Mouse (Mus musculus) layer of hippocampus, adult 8-10 months (tissue): ENCODE measurements around the gene Fcgr4. TPM values are rescaled to one million over a fixed set of nuclear protein-coding genes. Genes with fewer than 3 reads are reported as not detected.
"Not testable (repeated sequence)": the region's sequence is repeated elsewhere in the genome, so short reads cannot be mapped to it uniquely, and the experiment has no call there.

Experiments used
- DNase-seq, 2 experiments: peaks; one replicate each; pipeline ENCODE4 v3.0.0; 2022; ENCODE audit warnings: low spot score in 2 of 2
- total RNA-seq, 4 experiments: library from RNA; stranded (reverse); gene quantifications; 2 replicates each; pipeline ENCODE4 v1.2.4; 2022

Fcgr4 gene
- total RNA-seq, 4 experiments from 2014 or later, result 1.5 to 1.7 TPM; not detected in 2

DNA sequence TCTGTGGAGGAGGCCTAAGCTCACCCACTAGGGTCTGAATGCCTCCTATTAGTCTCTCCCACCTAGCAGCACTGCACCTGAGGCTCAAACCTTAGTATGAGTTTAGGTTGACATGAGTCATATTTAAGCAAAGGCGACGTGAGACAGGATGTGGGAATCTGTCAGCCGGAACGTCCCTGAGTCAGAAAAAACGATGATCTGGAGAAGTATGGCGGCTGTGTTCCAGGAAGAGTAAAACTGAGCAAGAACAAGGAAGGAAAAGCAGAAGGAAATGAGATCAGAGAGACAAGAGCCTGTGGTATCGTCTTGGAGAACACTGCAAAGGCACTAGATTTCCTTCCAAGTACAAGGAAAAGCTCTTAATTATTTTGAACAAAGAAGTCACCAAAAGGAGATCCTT is 32.1 kb downstream of the Fcgr4 start:
- no peak for DNase-seq

DNA sequence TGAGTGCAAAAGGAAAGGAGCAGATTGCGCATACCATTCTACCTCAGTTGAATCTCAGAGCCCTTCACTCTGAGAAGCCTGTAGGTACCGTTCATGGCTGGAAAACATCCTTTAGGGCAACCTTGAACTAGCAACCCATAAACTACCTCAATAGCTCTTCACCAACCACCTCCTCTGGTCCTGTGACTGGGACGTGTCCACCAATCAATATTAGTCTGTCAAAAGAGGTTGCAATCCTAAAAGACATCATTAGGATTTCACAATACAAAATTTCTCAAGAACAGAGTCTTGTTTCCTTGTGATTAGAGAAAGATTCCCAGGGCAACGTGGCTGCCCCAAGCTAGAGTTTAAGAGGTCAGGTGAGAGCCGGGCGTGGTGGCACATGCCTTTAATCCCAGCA is 34.6 kb downstream of the Fcgr4 start:
- no peak for DNase-seq

DNA sequence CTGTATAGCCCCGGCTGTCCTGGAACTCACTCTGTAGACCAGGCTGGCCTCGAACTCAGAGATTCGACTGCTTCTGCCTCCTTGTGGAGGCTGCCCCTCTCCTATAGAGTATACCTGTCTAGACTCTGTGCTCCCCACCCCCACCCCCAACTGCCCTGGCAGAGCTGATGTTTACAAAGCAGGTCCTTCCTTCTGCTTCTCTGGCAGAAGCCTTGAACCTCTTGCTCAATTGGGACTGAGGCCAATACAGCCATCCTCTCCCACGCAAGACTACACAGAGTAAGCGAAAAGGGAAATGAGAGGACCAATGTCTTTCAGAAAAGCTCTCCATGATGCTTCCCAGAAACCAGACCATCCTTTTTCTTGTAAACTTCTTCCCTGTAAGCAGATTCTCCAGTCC is 38.5 kb downstream of the Fcgr4 start:
- DNase-seq, result no peak

DNA sequence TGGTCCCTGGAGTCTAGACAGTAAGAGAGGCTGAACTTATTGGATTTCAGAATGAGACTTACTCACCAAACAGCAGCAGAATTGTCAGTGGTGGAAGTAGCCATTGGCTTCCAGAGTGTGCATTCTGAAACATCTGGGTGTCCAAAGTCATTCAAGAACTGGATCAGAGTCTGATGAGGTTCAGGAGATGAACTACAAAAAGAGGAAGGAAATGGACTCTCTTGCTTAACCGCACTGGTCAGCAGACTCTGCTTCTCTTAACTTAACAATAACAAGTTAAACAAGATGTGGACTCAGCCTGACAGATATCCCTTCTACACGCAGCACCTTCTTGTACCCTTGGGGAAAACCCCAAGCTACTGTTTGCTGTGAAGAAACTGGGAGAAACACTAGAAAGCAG is 40.5 kb downstream of the Fcgr4 start:
- no peak for DNase-seq

DNA sequence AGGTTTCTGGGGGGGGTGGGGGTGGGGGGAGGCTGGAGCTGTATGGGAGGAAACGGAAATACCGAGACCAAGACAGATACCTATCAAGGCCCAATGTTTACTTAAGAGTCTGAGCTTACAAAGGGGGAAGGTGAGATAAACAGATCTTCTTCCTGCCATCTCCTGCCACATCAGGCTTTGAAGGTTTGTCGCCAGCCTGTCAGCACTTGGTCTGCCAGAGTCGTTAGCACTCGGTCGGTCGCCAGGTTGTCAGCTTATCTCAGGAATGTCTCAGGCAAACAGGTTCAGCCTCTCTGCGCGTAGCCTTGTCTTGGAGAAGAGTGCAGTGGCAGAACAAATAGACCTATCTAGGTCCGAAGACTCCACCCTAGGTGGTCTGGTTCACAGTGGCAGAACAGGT is 41.7 kb downstream of the Fcgr4 start:
- DNase-seq, result no peak

DNA sequence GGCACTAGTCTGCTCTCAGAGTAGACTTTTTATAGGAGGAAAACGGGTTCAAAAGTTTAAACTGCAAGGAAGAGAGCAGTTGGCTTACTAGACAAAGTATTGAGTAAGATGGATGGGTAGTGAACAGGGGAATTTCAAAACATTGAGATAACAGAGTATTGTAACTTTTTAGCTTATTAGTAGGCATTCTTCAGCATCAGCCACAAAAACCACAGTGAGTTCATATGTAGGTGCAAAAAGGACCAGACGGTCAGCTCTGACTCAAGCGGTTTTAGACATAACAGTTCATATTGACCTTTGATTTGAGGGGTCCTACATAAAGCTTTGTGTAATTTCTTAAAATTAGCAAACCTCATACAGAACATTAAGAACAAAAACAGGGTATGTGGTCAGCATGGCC is 42.8 kb downstream of the Fcgr4 start:
- no peak for DNase-seq

DNA sequence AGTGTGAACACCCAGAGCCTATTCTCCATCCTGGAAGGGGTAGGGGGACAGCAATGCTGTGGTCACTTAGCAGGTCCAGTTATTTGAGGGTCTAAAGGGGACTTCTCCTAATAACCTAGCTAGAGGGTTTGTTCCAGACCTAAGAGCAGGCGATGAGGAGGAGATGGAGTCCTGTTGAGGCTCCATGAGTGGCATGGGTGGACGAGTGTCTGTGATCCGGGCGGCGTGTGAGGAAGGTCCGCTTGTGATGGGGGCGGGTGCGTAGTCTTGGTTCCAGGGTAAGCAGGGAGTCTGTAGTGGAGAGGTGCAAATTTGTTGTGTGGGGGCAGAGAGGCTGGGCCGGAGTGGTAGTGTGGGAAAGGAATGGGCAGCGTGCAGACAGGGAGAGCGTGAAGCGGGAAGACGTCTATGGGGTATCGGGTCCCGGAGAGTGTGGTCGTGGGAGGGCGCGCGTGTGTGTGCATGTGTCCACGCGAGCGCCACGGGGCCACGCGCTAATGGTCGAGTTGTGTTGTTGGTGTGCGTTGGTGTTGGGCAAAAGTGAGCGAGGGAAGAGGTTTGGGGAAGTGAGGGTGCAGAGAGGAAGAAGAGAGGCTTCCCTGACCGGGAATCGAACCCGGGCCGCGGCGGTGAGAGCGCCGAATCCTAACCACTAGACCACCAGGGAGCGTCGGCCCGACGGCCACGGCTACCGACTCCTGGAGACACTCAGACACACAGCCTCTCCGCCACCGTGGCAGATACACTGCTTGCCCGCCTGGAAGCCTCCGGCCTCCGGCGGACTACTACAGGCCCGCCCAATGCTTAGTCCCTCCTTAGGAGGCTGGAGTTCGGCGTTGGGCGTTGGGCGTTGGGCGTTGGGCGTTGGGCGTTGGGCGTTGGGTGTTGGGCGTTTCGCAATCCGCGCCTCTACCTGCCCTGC is 45.1 kb downstream of the Fcgr4 start:
- peak; percentile 36 to 56 for DNase-seq

DNA sequence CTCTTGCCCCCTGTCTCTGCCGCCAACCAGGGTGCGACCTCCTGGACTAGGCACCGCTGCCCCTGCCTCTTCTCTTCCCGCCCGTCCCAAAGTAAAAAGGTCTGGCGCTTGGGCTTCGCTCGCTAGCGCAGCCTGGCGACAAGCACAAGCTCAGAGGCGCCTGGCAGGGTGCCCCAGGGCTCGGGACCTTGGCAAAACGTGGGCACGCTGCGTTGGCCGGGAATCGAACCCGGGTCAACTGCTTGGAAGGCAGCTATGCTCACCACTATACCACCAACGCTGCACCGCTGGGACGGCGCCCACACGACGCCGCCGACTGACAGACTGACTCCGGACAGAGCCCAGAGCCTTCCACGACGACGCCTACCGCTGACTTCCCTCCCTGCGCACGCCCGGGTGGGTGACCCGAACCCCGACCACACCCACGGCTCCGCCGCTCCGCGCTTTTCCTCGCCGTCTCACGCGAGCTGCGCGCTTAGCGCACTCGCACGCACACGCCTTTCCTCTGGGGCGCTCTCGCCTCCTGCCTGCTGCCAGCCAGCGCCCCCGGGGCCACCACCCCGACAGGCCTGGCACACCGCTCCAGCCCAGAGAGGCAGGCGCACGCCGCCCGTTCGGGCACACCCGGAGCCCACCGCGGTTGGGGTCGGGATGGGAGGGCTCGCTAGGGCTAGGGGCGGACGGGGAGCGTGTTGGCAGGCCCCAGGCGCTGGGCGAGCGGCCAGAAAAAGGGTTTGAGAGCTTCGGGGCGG is 45.9 kb downstream of the Fcgr4 start, which contains the start of gene Fcgr3:
TSS of gene Fcgr3 (minus strand) at position 445 of the 752 bp plus-strand sequence.
- DNase-seq, result peak; percentile 74 to 85

DNA sequence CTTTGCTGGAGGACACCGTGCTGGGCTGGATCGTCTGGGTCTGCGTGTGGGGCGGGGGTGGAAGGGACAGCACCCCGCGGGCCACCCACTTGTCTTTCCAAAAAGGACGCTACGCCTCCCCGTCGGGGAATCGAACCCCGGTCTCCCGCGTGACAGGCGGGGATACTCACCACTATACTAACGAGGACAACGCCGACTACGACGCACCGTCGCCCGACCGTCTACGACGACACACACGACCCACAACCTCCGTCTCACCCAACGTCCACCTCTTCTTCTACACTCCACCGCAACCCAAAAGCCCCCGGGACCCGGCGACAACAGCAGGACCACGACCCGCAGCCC is 46.5 kb downstream of the Fcgr4 start:
- peak in 1 of 2 experiments; percentile 48 for DNase-seq

DNA sequence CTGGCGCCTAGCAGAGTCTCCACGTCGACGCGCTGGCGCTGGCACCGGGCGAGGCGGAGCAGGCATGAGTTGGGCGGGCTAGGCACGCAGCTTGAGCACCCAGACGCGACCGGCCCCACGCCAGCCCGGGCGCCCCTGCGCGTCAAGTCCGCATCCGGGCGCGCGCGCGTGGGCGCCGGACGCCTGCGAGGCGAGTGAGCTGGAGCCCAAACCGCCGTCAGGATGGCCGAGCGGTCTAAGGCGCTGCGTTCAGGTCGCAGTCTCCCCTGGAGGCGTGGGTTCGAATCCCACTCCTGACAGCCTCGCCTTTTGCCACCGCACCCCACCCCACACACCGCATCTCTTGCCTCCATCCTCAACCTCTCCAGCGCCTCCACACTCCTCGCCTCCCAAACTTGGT is 47.0 kb downstream of the Fcgr4 start:
- DNase-seq, result peak in 1 of 2 experiments; percentile 46

DNA sequence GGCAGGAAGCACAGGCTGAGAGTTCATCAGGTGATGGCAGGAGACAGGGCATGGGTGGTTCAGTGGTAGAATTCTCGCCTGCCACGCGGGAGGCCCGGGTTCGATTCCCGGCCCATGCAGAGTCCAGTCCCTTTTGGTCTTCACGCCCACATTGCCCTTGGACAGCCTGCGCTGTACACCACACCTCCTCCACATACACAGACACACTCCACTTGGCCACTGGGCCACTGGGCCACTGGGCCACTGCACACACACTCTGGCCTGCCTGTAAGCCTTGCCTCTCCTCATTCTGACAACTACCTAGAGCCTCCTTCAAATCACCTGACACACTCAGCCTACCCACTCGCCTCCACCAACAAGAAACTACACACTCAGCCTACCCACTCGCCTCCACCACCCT is 47.9 kb downstream of the Fcgr4 start:
- not testable (repeated sequence) for DNase-seq

DNA sequence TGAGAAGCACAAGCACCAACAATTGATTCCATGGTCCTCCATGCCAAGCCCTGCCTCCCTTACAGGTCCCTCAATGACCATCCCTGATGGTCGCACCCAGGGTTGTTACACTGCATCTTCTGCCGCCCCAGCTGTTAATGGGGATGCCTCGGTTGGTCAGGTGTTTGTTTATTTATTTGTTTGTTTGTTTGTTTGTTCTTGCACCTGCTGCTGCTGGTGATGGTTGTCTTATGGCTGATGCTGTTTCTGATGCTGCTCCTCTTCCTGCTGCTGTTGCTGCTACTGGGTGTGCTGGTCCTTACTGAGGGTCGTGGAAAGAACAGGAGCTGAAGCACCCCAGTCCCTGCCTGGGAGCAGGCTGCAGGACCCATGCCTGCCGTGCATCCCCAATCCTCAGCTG is 49.2 kb downstream of the Fcgr4 start:
- DNase-seq, result not testable (repeated sequence)

DNA sequence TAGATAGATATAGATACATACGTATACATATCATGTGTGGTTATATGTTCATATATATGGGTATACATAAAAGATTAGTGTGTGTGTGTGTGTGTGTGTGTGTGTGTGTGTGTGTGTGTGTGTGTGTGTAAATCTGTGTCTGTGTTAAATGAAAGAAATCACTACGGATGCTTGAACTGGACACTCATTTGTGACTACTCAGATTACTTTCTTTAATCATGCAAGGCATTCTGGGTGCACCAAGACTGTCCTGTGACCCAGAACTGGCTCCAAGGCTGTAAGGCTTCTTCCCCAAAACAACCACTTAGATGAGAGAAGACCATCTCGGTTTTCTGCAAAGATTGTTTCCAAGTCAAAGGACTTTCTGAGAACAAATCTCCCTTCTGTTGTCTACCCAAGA is 50.8 kb downstream of the Fcgr4 start:
- DNase-seq, result not testable (repeated sequence)

DNA sequence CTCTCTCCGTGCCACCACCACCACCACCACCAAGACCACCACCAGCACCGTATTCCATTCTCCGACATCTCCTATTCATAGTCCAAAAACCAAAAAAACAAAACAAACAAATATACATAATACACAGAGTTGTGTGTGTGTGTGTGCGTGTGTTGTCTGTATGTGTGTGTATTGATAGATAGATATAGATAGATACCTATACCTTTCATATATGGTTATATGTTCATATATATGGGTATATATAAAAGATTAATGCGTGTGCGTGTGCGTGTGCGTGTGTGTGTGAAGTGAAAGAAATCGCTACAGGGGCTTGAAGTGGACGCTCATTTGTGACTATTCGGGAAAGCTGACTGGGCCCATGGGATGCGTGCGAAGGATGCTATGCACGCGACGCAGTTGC is 52.2 kb downstream of the Fcgr4 start:
- DNase-seq, result not testable (repeated sequence)

DNA sequence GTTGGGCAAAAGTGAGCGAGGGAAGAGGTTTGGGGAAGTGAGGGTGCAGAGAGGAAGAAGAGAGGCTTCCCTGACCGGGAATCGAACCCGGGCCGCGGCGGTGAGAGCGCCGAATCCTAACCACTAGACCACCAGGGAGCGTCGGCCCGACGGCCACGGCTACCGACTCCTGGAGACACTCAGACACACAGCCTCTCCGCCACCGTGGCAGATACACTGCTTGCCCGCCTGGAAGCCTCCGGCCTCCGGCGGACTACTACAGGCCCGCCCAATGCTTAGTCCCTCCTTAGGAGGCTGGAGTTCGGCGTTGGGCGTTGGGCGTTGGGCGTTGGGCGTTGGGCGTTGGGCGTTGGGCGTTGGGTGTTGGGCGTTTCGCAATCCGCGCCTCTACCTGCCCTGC is 53.0 kb downstream of the Fcgr4 start:
- DNase-seq, result not testable (repeated sequence)

DNA sequence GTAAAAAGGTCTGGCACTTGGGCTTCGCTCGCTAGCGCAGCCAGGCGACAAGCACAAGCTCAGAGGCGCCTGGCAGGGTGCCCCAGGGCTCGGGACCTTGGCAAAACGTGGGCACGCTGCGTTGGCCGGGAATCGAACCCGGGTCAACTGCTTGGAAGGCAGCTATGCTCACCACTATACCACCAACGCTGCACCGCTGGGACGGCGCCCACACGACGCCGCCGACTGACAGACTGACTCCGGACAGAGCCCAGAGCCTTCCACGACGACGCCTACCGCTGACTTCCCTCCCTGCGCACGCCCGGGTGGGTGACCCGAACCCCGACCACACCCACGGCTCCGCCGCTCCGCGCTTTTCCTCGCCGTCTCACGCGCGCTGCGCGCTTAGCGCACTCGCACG is 53.5 kb downstream of the Fcgr4 start:
- DNase-seq, result not testable (repeated sequence)

DNA sequence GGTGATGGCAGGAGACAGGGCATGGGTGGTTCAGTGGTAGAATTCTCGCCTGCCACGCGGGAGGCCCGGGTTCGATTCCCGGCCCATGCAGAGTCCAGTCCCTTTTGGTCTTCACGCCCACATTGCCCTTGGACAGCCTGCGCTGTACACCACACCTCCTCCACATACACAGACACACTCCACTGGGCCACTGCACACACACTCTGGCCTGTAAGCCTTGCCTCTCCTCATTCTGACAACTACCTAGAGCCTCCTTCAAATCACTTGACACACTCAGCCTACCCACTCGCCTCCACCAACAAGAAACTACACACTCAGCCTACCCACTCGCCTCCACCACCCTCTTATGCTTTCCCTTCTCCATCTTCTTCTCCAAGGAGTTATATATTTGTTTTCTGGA is 55.6 kb downstream of the Fcgr4 start:
- peak in 1 of 2 experiments; percentile 24 for DNase-seq

DNA sequence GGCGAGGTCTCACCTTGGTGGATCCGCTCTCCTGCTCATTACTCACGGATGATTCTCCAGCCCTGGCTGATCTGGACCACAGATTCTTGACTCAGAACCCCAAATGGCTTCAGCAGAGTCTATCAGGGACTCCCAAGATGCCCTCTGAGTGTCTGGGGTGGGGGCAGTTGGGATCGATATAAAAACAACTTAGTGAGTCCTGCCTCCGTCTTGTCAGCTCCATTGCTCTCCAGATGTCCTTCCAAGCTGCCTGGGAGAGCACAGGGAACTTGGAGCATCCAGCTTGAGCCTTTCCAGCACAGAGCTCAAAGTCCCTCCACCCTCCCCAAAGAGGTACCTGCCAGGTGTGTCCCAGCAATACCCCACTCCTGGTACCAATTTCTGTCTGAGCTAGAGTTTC is 57.5 kb downstream of the Fcgr4 start:
- DNase-seq, result not testable (repeated sequence)

DNA sequence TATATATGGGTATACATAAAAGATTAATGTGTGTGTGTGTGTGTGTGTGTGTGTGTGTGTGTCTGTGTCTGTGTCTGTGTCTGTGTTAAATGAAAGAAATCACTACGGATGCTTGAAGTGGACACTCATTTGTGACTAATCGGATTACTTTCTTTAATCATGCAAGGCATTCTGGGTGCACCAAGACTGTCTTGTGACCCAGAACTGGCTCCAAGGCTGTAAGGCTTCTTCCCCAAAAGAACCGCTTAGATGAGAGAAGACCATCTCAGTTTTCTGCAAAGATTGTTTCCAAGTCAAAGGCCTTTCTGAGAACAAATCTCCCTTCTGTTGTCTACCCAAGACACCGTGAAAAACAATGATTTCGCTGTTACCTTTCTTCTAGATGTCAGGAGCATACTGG is 58.5 kb downstream of the Fcgr4 start:
- not testable (repeated sequence) for DNase-seq

DNA sequence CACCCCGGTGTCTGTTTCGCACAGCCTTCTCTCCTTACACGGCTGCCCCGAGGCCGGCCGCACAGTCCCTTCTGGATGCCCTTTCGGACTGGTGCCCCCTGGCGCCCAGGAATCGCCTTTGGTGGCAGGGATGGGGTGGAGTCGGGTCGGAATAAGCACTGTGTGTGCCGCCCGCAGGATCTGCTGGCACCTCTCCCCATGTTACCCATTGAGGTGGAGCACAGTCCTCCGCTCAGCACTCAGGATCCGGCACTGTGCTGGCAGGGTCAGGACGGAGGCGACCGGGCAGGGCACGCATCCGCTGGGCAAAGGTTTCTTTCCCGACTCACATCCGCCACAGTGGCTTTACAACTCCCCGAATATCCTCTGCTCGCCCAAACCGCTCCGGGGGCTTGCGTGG is 59.2 kb downstream of the Fcgr4 start:
- not testable (repeated sequence) for DNase-seq

DNA sequence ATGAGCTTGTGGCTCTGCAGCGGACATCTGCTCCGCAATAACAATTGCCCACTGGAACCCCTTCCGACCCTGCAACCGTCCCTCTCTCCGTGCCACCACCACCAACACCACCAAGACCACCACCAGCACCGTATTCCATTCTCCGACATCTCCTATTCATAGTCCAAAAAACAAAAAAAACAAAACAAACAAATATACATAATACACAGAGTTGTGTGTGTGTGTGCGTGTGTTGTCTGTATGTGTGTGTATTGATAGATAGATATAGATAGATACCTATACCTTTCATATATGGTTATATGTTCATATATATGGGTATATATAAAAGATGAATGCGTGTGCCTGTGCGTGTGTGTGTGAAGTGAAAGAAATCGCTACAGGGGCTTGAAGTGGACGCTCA is 59.7 kb downstream of the Fcgr4 start:
- not testable (repeated sequence) for DNase-seq

DNA sequence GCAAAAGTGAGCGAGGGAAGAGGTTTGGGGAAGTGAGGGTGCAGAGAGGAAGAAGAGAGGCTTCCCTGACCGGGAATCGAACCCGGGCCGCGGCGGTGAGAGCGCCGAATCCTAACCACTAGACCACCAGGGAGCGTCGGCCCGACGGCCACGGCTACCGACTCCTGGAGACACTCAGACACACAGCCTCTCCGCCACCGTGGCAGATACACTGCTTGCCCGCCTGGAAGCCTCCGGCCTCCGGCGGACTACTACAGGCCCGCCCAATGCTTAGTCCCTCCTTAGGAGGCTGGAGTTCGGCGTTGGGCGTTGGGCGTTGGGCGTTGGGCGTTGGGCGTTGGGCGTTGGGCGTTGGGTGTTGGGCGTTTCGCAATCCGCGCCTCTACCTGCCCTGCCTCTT is 60.6 kb downstream of the Fcgr4 start:
- not testable (repeated sequence) for DNase-seq
